Mouse (Mus musculus): ENCODE data around the gene Parp8. TPM values are rescaled to one million over a fixed set of nuclear protein-coding genes. Genes with fewer than 3 reads are reported as not detected.

Gene Parp8
- polyA plus RNA-seq, 1 experiment from 2014 or later = 15.6 TPM

GRCm38 (mm10) chr13:116986658-116987057 lies 38.7 kb downstream of the Parp8 start:
- no peaks in the 10 kb centered on the region for H3K27me3 ChIP-seq (ENCODE audit: control insufficient read depth, insufficient read depth, low read length)
- no peaks in the 10 kb centered on the region for H3K9me3 ChIP-seq (replicated peaks; ENCODE audit: control insufficient read depth, low read length)
- no peak overlapping the region for H3K9ac ChIP-seq (ENCODE audit: low read depth, low read length)
- no peak overlapping the region for H3K4me2 ChIP-seq
- ATAC-seq (replicated peaks; ENCODE audit: insufficient number of reproducible peaks, low FRiP score, low TSS enrichment) = no peak
- no peak overlapping the region for H3K4me3 ChIP-seq (ENCODE audit: low read depth, low read length)
- no peaks in the 10 kb centered on the region for H3K36me3 ChIP-seq (ENCODE audit: control insufficient read depth, insufficient read depth, low read length)
- H3K4me1 ChIP-seq (ENCODE audit: control insufficient read depth, insufficient read depth, low read length) = peaks cover 6% of the 10 kb centered on the region
- WGBS (ENCODE audit: insufficient replicate concordance) = 86% methylated on average over 7 of the region's 7 CpGs
- no peak overlapping the region for H3K27ac ChIP-seq (ENCODE audit: low read depth, low read length)

- Histone ChIP-seq H3K4me1 (ENCODE audit: control insufficient read depth, insufficient read depth, low read length) (no peaks in the 10 kb centered on the region), H3K4me2 (no peak overlapping the region), H3K9ac (ENCODE audit: low read depth, low read length) (no peak overlapping the region), H3K27me3 (ENCODE audit: control insufficient read depth, insufficient read depth, low read length) (no peaks in the 10 kb centered on the region), H3K36me3 (ENCODE audit: control insufficient read depth, insufficient read depth, low read length) (no peaks in the 10 kb centered on the region), H3K9me3 (replicated peaks; ENCODE audit: control insufficient read depth, low read length) (no peaks in the 10 kb centered on the region), H3K27ac (ENCODE audit: low read depth, low read length) (no peak overlapping the region), H3K4me3 (ENCODE audit: low read depth, low read length) (no peak overlapping the region)
- no peak for ATAC-seq (replicated peaks; ENCODE audit: insufficient number of reproducible peaks, low FRiP score, low TSS enrichment)
- 81% methylated on average over 7 of the region's 7 CpGs for WGBS (ENCODE audit: insufficient replicate concordance)
These were observed 51.1 kb downstream of the Parp8 start for GRCm38 (mm10) chr13:116974081-116974860.

- whole genome bisulfite sequencing (ENCODE audit: insufficient replicate concordance) = 73% methylated on average over 7 of the region's 7 CpGs
- Histone ChIP-seq H3K4me2 (no peak overlapping the region), H3K27me3 (ENCODE audit: control insufficient read depth, insufficient read depth, low read length) (no peaks in the 10 kb centered on the region), H3K4me3 (ENCODE audit: low read depth, low read length) (no peak overlapping the region), H3K4me1 (ENCODE audit: control insufficient read depth, insufficient read depth, low read length) (no peaks in the 10 kb centered on the region), H3K9ac (ENCODE audit: low read depth, low read length) (no peak overlapping the region), H3K9me3 (replicated peaks; ENCODE audit: control insufficient read depth, low read length) (no peaks in the 10 kb centered on the region), H3K27ac (ENCODE audit: low read depth, low read length) (no peak overlapping the region), H3K36me3 (ENCODE audit: control insufficient read depth, insufficient read depth, low read length) (no peaks in the 10 kb centered on the region)
- ATAC-seq (replicated peaks; ENCODE audit: insufficient number of reproducible peaks, low FRiP score, low TSS enrichment) = no peak
These were observed 51.8 kb downstream of the Parp8 start for GRCm38 (mm10) chr13:116973491-116973890.

GRCm38 (mm10) chr13:116972036-116972611 lies 53.2 kb downstream of the Parp8 start:
- Histone ChIP-seq H3K9me3 (replicated peaks; ENCODE audit: control insufficient read depth, low read length) (no peaks in the 10 kb centered on the region), H3K4me3 (ENCODE audit: low read depth, low read length) (no peak overlapping the region), H3K36me3 (ENCODE audit: control insufficient read depth, insufficient read depth, low read length) (no peaks in the 10 kb centered on the region), H3K4me1 (ENCODE audit: control insufficient read depth, insufficient read depth, low read length) (no peaks in the 10 kb centered on the region), H3K9ac (ENCODE audit: low read depth, low read length) (no peak overlapping the region), H3K4me2 (no peak overlapping the region), H3K27me3 (ENCODE audit: control insufficient read depth, insufficient read depth, low read length) (no peaks in the 10 kb centered on the region), H3K27ac (ENCODE audit: low read depth, low read length) (no peak overlapping the region)
- 80% methylated on average over 7 of the region's 7 CpGs for WGBS (ENCODE audit: insufficient replicate concordance)
- ATAC-seq (replicated peaks; ENCODE audit: insufficient number of reproducible peaks, low FRiP score, low TSS enrichment) = no peak

- WGBS (ENCODE audit: insufficient replicate concordance) = 83% methylated on average over 11 of the region's 11 CpGs
- no peak for ATAC-seq (replicated peaks; ENCODE audit: insufficient number of reproducible peaks, low FRiP score, low TSS enrichment)
- Histone ChIP-seq H3K27ac (ENCODE audit: low read depth, low read length) (no peak overlapping the region), H3K4me1 (ENCODE audit: control insufficient read depth, insufficient read depth, low read length) (no peaks in the 10 kb centered on the region), H3K27me3 (ENCODE audit: control insufficient read depth, insufficient read depth, low read length) (no peaks in the 10 kb centered on the region), H3K9ac (ENCODE audit: low read depth, low read length) (no peak overlapping the region), H3K9me3 (replicated peaks; ENCODE audit: control insufficient read depth, low read length) (no peaks in the 10 kb centered on the region), H3K4me3 (ENCODE audit: low read depth, low read length) (no peak overlapping the region), H3K36me3 (ENCODE audit: control insufficient read depth, insufficient read depth, low read length) (no peaks in the 10 kb centered on the region), H3K4me2 (no peak overlapping the region)
These were observed 54.5 kb downstream of the Parp8 start for GRCm38 (mm10) chr13:116970706-116971428.

GRCm38 (mm10) chr13:116969650-116970049 lies 55.7 kb downstream of the Parp8 start:
- 85% methylated on average over 1 of the region's 1 CpGs for WGBS (ENCODE audit: insufficient replicate concordance)
- Histone ChIP-seq H3K9me3 (replicated peaks; ENCODE audit: control insufficient read depth, low read length) (no peaks in the 10 kb centered on the region), H3K9ac (ENCODE audit: low read depth, low read length) (no peak overlapping the region), H3K36me3 (ENCODE audit: control insufficient read depth, insufficient read depth, low read length) (no peaks in the 10 kb centered on the region), H3K27me3 (ENCODE audit: control insufficient read depth, insufficient read depth, low read length) (no peaks in the 10 kb centered on the region), H3K4me3 (ENCODE audit: low read depth, low read length) (no peak overlapping the region), H3K4me1 (ENCODE audit: control insufficient read depth, insufficient read depth, low read length) (no peaks in the 10 kb centered on the region), H3K4me2 (no peak overlapping the region), H3K27ac (ENCODE audit: low read depth, low read length) (no peak overlapping the region)
- no peak for ATAC-seq (replicated peaks; ENCODE audit: insufficient number of reproducible peaks, low FRiP score, low TSS enrichment)

- no peak overlapping the region for H3K27ac ChIP-seq (ENCODE audit: low read depth, low read length)
- H3K9ac ChIP-seq (ENCODE audit: low read depth, low read length) = no peak overlapping the region
- H3K4me1 ChIP-seq (ENCODE audit: control insufficient read depth, insufficient read depth, low read length) = no peaks in the 10 kb centered on the region
- H3K9me3 ChIP-seq (replicated peaks; ENCODE audit: control insufficient read depth, low read length) = no peaks in the 10 kb centered on the region
- H3K4me3 ChIP-seq (ENCODE audit: low read depth, low read length) = no peak overlapping the region
- H3K27me3 ChIP-seq (ENCODE audit: control insufficient read depth, insufficient read depth, low read length) = no peaks in the 10 kb centered on the region
- no peak overlapping the region for H3K4me2 ChIP-seq
- H3K36me3 ChIP-seq (ENCODE audit: control insufficient read depth, insufficient read depth, low read length) = no peaks in the 10 kb centered on the region
- 86% methylated on average over 4 of the region's 4 CpGs for WGBS (ENCODE audit: insufficient replicate concordance)
- no peak for ATAC-seq (replicated peaks; ENCODE audit: insufficient number of reproducible peaks, low FRiP score, low TSS enrichment)
These were observed 56.4 kb downstream of the Parp8 start for GRCm38 (mm10) chr13:116968906-116969305.

GRCm38 (mm10) chr13:116967459-116967858 lies 57.9 kb downstream of the Parp8 start:
- Histone ChIP-seq H3K4me2 (no peak overlapping the region), H3K27me3 (ENCODE audit: control insufficient read depth, insufficient read depth, low read length) (no peaks in the 10 kb centered on the region), H3K36me3 (ENCODE audit: control insufficient read depth, insufficient read depth, low read length) (no peaks in the 10 kb centered on the region), H3K9ac (ENCODE audit: low read depth, low read length) (no peak overlapping the region), H3K27ac (ENCODE audit: low read depth, low read length) (no peak overlapping the region), H3K9me3 (replicated peaks; ENCODE audit: control insufficient read depth, low read length) (no peaks in the 10 kb centered on the region), H3K4me3 (ENCODE audit: low read depth, low read length) (no peak overlapping the region), H3K4me1 (ENCODE audit: control insufficient read depth, insufficient read depth, low read length) (no peaks in the 10 kb centered on the region)
- WGBS (ENCODE audit: insufficient replicate concordance) = 73% methylated on average over 3 of the region's 3 CpGs
- ATAC-seq (replicated peaks; ENCODE audit: insufficient number of reproducible peaks, low FRiP score, low TSS enrichment) = no peak

Measured in heart, embryonic 11.5 days (tissue).